Mouse (Mus musculus) retina, adult 2 months (tissue): ENCODE data around the gene Lin7c.

Source experiments
- DNase-seq: peaks from one replicate; pipeline ENCODE4 v3.0.0-alpha.2; 2012; ENCODE audit warnings: low read depth, low spot score

The Lin7c gene

GRCm38 (mm10) chr2:109917496-109918413, 27.1 kb downstream of the Lin7c start, which contains the start of gene Lgr4:
TSS of gene Lgr4 (plus strand) at chr2:109917647.
- peak; percentile 88 for DNase-seq

GRCm38 (mm10) chr2:109918592-109919262, 28.1 kb downstream of the Lin7c start:
- DNase-seq: no peak

GRCm38 (mm10) chr2:109920471-109920870, 29.8 kb downstream of the Lin7c start:
- DNase-seq: no peak

- DNase-seq: no peak
Observed at GRCm38 (mm10) chr2:109921298-109922035, 30.8 kb downstream of the Lin7c start.

GRCm38 (mm10) chr2:109922306-109922705, 31.7 kb downstream of the Lin7c start:
- no peak for DNase-seq

- DNase-seq: no peak
Observed at GRCm38 (mm10) chr2:109923031-109923430, 32.4 kb downstream of the Lin7c start.

GRCm38 (mm10) chr2:109923945-109924344, 33.3 kb downstream of the Lin7c start:
- no peak for DNase-seq

GRCm38 (mm10) chr2:109926984-109927383, 36.3 kb downstream of the Lin7c start:
- no peak for DNase-seq

GRCm38 (mm10) chr2:109927446-109927845, 36.8 kb downstream of the Lin7c start:
- DNase-seq: no peak

- no peak for DNase-seq
Observed at GRCm38 (mm10) chr2:109927876-109928275, 37.2 kb downstream of the Lin7c start.

GRCm38 (mm10) chr2:109928791-109929190, 38.1 kb downstream of the Lin7c start:
- no peak for DNase-seq

GRCm38 (mm10) chr2:109929256-109929655, 38.6 kb downstream of the Lin7c start:
- DNase-seq: no peak

- DNase-seq: no peak
Observed at GRCm38 (mm10) chr2:109930366-109930765, 39.7 kb downstream of the Lin7c start.

GRCm38 (mm10) chr2:109930771-109931170, 40.1 kb downstream of the Lin7c start:
- DNase-seq: no peak

- DNase-seq: no peak
Observed at GRCm38 (mm10) chr2:109931978-109932780, 41.5 kb downstream of the Lin7c start.

- DNase-seq: no peak
Observed at GRCm38 (mm10) chr2:109933151-109933550, 42.5 kb downstream of the Lin7c start.

- no peak for DNase-seq
Observed at GRCm38 (mm10) chr2:109934086-109934485, 43.4 kb downstream of the Lin7c start.

GRCm38 (mm10) chr2:109935194-109935593, 44.5 kb downstream of the Lin7c start:
- DNase-seq: no peak

- no peak for DNase-seq
Observed at GRCm38 (mm10) chr2:109935754-109936409, 45.2 kb downstream of the Lin7c start.

- no peak for DNase-seq
Observed at GRCm38 (mm10) chr2:109936410-109936755, 45.7 kb downstream of the Lin7c start.

- no peak for DNase-seq
Observed at GRCm38 (mm10) chr2:109941973-109942444, 51.4 kb downstream of the Lin7c start.
